Mouse (Mus musculus) liver, embryonic 14.5 days (tissue): ENCODE measurements around the gene Rpl23a. TPM values are rescaled to one million over a fixed set of nuclear protein-coding genes. Genes with fewer than 3 reads are reported as not detected.
A peak's percentile ranks its signal among the peaks of the same experiment; 100 is the strongest.

Experiments
- ATAC-seq: fragments of 200-750 bp; cut with Nextera tagmentation; 2 replicates; pipeline ENCODE4 v1.8.0; 2017; ENCODE audit warnings: moderate number of reproducible peaks, mild to moderate bottlenecking, moderate library complexity; ENCODE audit not compliant: insufficient read depth
- DNase-seq, 3 experiments: peaks; one replicate each; pipeline ENCODE4 v3.0.0-alpha.2; 2012 to 2013; ENCODE audit warnings: low read depth in 3 of 3, low spot score in 3 of 3
- H3K27ac ChIP-seq: fragments of 300-500 bp; sonication (generic); 2 replicates; pipeline ENCODE4 v1.5.1; 2014; ENCODE audit warnings: moderate library complexity, mild to moderate bottlenecking, control low read depth, inconsistent platforms
- H3K27me3 ChIP-seq: fragments of 300-500 bp; sonication (generic); 2 replicates; pipeline ENCODE4 v1.6.1; 2014; ENCODE audit warnings: mild to moderate bottlenecking, low read length, moderate library complexity; ENCODE audit not compliant: control insufficient read depth, insufficient read depth
- H3K36me3 ChIP-seq: fragments of 300-500 bp; sonication (generic); replicated peaks from 2 replicates; pipeline ENCODE4 v1.6.1; 2014; ENCODE audit warnings: low read depth; ENCODE audit not compliant: control insufficient read depth, insufficient read depth
- H3K4me1 ChIP-seq, 2 experiments: fragments of 200-500 bp in 1 of 2; fragments of 300-500 bp in 1 of 2; sonication (generic) in 1 of 2; replicated peaks; 2 replicates each; pipeline ENCODE4 v1.6.1; 2012 to 2014; ENCODE audit warnings: antibody characterized with exemption in 1 of 2, inconsistent platforms in 1 of 2, low read length in 1 of 2; ENCODE audit not compliant: control insufficient read depth in 2 of 2, insufficient read depth in 2 of 2
- H3K4me2 ChIP-seq: fragments of 300-500 bp; sonication (generic); 2 replicates; pipeline ENCODE4 v1.6.1; 2014; ENCODE audit warnings: low read depth, mild to moderate bottlenecking, control low read depth, moderate library complexity
- H3K4me3 ChIP-seq, 2 experiments: fragments of 200-500 bp in 1 of 2; fragments of 300-500 bp in 1 of 2; sonication (generic) in 1 of 2; 2 replicates each; pipeline ENCODE4 v1.5.1; 2012 to 2014; ENCODE audit warnings: low read depth in 2 of 2, low read length in 2 of 2, mild to moderate bottlenecking in 2 of 2, control low read depth in 1 of 2, inconsistent platforms in 1 of 2, moderate library complexity in 1 of 2; ENCODE audit not compliant: insufficient read depth in 1 of 2
- H3K9ac ChIP-seq: fragments of 300-500 bp; sonication (generic); replicated peaks from 2 replicates; pipeline ENCODE4 v1.6.1; 2014; ENCODE audit warnings: mild to moderate bottlenecking, control low read depth, moderate library complexity
- H3K9me3 ChIP-seq: fragments of 300-500 bp; sonication (generic); 2 replicates; pipeline ENCODE4 v1.6.1; 2016; ENCODE audit warnings: low read length, mixed read lengths; ENCODE audit not compliant: control insufficient read depth
- CTCF ChIP-seq: IDR thresholded peaks from 2 replicates; pipeline ENCODE4 v1.5.1; 2016; ENCODE audit warnings: antibody characterized with exemption, low read depth, control low read depth
- EP300 ChIP-seq: IDR thresholded peaks from 2 replicates; pipeline ENCODE4 v1.6.1; 2016; ENCODE audit warnings: antibody characterized with exemption, low read depth
- WGBS: fragments of 180-500 bp; shearing (Covaris S2); extraction: QIAGEN DNeasy Blood & Tissue Kit; methylation state at CpG from one replicate; pipeline ENCODE4 v1.1.7; 2014; ENCODE audit not compliant: insufficient replicate concordance; 5-methylcytosine and 5-hydroxymethylcytosine counted together
- polyA plus RNA-seq, 2 experiments: library from polyadenylated mRNA; depleted of rRNA in 1 of 2; stranded (reverse) in 1 of 2; unstranded in 1 of 2; fragments of >200 nt; fragmentation: Nextera tagmentation in 1 of 2; extraction: Ambion mirVana in 1 of 2; gene quantifications; 2 replicates each; pipeline versions ENCODE4 v1.2.1 to v1.2.3; 2012 to 2014

Gene Rpl23a
- polyA plus RNA-seq (2012; rRNA removed) (628 and 1,347 TPM in 2 replicates), polyA plus RNA-seq (2014; fragmentation: Nextera tagmentation; extraction: Ambion mirVana) (1,087 and 1,100 TPM in 2 replicates)

GRCm38 (mm10) chr11:78182961-78183844 is at the start of gene Rpl23a:
Gene Rpl23a (minus strand): TSS chr11:78183584.
- Histone ChIP-seq H3K27ac (peak within 1 kb of the TSS; percentile 69), H3K4me3 (peak within 1 kb of the TSS; percentile 86 to 99), H3K4me1 (peaks cover 13 to 21% of the 10 kb centered on the region in 2 experiments), H3K4me2 (peak within 1 kb of the TSS; percentile 99), H3K9me3 (no peaks in the 10 kb centered on the region), H3K27me3 (peaks cover 17% of the 10 kb centered on the region), H3K9ac (peak within 1 kb of the TSS; percentile 94), H3K36me3 (peaks cover 34% of the 10 kb centered on the region)
- TF ChIP-seq CTCF (peak; percentile 55), EP300 (peak; percentile 48; the same call in 1 of the 2 replicates)
- under 1% methylated on average over 38 of the region's 38 CpGs for WGBS
- DNase-seq (peak; percentile 89 to 93 (median 93)), ATAC-seq (peak; percentile 74)

- 68% methylated on average over 6 of the region's 6 CpGs for WGBS
- H3K9me3 ChIP-seq, result no peaks in the 10 kb centered on the region
- DNase-seq, result no peak
- peaks cover 64% of the 10 kb centered on the region for H3K36me3 ChIP-seq
- no peak overlapping the region for H3K27ac ChIP-seq
- no peaks in the 10 kb centered on the region for H3K27me3 ChIP-seq
- H3K9ac ChIP-seq, result no peak overlapping the region
- no peaks in the 10 kb centered on the region for H3K4me1 ChIP-seq
- H3K4me2 ChIP-seq, result no peak overlapping the region
- no peak overlapping the region for H3K4me3 ChIP-seq
- TF ChIP-seq EP300 (no peak), CTCF (no peak)
- no peak for ATAC-seq
Observed at GRCm38 (mm10) chr11:78231518-78231917, 48.1 kb upstream of the Rpl23a start.

GRCm38 (mm10) chr11:78223586-78223985 is 40.2 kb upstream of the Rpl23a start:
- Histone ChIP-seq H3K36me3 (peaks cover 83% of the 10 kb centered on the region), H3K4me2 (no peak overlapping the region), H3K27ac (no peak overlapping the region), H3K9me3 (no peaks in the 10 kb centered on the region), H3K9ac (no peak overlapping the region), H3K4me1 (no peaks in the 10 kb centered on the region), H3K27me3 (no peaks in the 10 kb centered on the region), H3K4me3 (no peak overlapping the region)
- WGBS, result 82% methylated on average over 4 of the region's 4 CpGs
- TF ChIP-seq CTCF, result no peak
- TF ChIP-seq EP300, result no peak
- ATAC-seq, result no peak
- no peak for DNase-seq

GRCm38 (mm10) chr11:78215709-78216317 is 32.4 kb upstream of the Rpl23a start:
- no peak overlapping the region for H3K27ac ChIP-seq
- 85% methylated on average over 11 of the region's 11 CpGs for WGBS

More at GRCm38 (mm10) chr11:78215709-78216317, 32.4 kb upstream of the Rpl23a start:
- Histone ChIP-seq H3K4me2 (no peak overlapping the region), H3K9ac (no peak overlapping the region), H3K36me3 (peaks cover 89% of the 10 kb centered on the region), H3K9me3 (no peaks in the 10 kb centered on the region), H3K4me1 (no peaks in the 10 kb centered on the region), H3K27me3 (no peaks in the 10 kb centered on the region), H3K4me3 (no peak overlapping the region)
- no peak for ATAC-seq
- no peak for DNase-seq
- TF ChIP-seq CTCF, result no peak
- TF ChIP-seq EP300, result no peak
